8 mouse cellular contexts compared by ENCODE assay signal in the genomic region with DNA sequence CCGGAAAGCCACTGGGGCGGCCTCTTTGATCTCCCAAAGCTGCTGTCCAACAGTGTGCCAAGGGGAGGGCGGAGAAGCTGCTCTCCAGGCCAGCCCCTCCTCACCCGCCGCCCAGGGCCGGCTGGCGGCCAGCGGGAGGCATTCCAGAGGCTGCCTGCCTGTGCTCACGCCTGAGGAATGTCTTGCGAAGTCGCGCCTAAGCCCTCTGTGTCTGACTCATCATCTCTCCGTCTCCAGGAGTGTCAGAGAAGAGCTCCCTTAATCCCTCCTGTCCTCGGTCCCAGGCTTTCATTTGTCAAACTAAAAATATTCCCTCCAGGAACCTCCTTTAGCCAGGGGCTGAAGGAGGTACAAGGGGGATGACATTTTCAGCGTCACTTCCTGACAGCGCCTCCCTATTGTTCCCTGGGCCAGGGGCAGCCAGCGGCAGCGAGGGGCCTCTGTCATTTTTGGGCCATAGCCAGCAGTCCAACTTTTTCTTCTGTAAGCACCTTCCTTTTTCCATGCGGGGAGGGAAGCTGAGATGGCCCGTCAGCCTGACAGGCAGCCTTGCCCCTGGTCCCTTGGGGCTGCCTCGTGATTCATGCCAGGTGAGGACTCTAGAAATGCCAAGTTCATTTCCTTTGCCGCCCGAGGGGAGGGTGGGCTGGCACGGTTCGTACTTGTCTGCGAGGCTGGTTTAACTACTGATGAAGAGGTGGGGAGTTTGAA.
DNase-seq lines count a peak whose midpoint lies in the region; ATAC-seq lines count a peak whose summit lies in the region.

No protein-coding gene starts in this region.

- H3K4me3 ChIP-seq in hindbrain, embryonic 13.5 days = peak overlapping the region; percentile 19

- H3K4me2 ChIP-seq in hindbrain, embryonic 13.5 days = peak overlapping the region; percentile 45

- peak overlapping the region; percentile 24 for H3K9ac ChIP-seq in hindbrain, embryonic 13.5 days

- no peaks in the 10 kb centered on the region for H3K9me3 ChIP-seq in hindbrain, embryonic 13.5 days

- H3K4me1 ChIP-seq in hindbrain, embryonic 13.5 days (replicated peaks) = peaks cover 19% of the 10 kb centered on the region

- H3K27me3 ChIP-seq in hindbrain, embryonic 13.5 days = peaks cover 16% of the 10 kb centered on the region; the same call in 1 of the 2 replicates

- 9% methylated on average over 26 of the region's 26 CpGs for WGBS in hindbrain, embryonic 13.5 days

- ATAC-seq in hindbrain, embryonic 13.5 days (ENCODE audit: low FRiP score) = peak; percentile 57; the same call in 1 of the 2 replicates
- ATAC-seq in CD4-positive, CD25-positive, alpha-beta regulatory T cell, adult 4 months = no peak

- peak overlapping the region; percentile 35; the same call in 1 of the 2 replicates for H3K27ac ChIP-seq in hindbrain, embryonic 13.5 days

- peak; percentile 93 for DNase-seq in ZHBTc4 (ENCODE audit: low read depth, low spot score)
- DNase-seq in embryo, embryonic 10 days (ENCODE audit: low spot score) = peak; percentile 79
- DNase-seq in gastrocnemius, adult 8-10 months (ENCODE audit: low spot score in 2 of 2) = peak; percentile 79 to 89
- DNase-seq in left cerebral cortex, adult 11 months (ENCODE audit: low spot score) = peak; percentile 8
- peak; percentile 87 for DNase-seq in lung, postnatal 25 days (ENCODE audit: low spot score)
- DNase-seq in right cerebral cortex, postnatal 25 days = peak; percentile 54

- H3K36me3 ChIP-seq in hindbrain, embryonic 13.5 days = no peaks in the 10 kb centered on the region

Comparison
In these comparisons a context has a peak if more than half of its experiments do, and no peak if none do; other contexts are left out.
1. DNase-seq: peak in every context shown above with its lines; median percentile 93 in ZHBTc4; 87 in lung, postnatal 25 days; 84 in gastrocnemius, adult 8-10 months; 79 in embryo, embryonic 10 days; 54 in right cerebral cortex, postnatal 25 days; 8 in left cerebral cortex, adult 11 months.